Mouse (Mus musculus): ENCODE measurements around the gene Calcrl.
A peak's percentile ranks its signal among the peaks of the same experiment; 100 is the strongest.

The Calcrl gene

DNA sequence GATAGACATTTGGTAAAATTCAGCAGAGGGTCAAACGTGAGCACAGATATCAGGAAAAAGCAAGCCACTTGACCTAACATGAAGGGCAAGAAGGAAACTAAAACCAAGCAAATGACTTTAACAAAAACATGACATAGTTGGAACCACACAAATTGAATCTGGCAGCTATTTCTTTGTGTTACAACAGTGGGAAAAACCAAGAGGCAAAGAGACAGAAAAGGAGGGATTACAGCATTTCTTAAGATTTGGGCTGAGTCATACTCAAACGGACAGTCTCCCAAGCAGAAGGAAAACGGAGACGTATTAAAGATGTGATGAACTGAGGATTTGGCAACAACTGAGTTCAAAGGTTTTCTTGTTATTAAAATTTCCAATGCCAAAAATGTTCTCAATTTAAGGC lies 88.9 kb downstream of the Calcrl start:
- no peak for DNase-seq (ENCODE audit: low spot score in 2 of 2)

GRCm38 (mm10) chr2:84316185-84316805 lies 108.9 kb downstream of the Calcrl start:
- DNase-seq (ENCODE audit: low spot score in 2 of 2) = no peak

- DNase-seq (ENCODE audit: low spot score in 2 of 2) = no peak
Observed at GRCm38 (mm10) chr2:84296517-84296916, 128.7 kb downstream of the Calcrl start.

DNA sequence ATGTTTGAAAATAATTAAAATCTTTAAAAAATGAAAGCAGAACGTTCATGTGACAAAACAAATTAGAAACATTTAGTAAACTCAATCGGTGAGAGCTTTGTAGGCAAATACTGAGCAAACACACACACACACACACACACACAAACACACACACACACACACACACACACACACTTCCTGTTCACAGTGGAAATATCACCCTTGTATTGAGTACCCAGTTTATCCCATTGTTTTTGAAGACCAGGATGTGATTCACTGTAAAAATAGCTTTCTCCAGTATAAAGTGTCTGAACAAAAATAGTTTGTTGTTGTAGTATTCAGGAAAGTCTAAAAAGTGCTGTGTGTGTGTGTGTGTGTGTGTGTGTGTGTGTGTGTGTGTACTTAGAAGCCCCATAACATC lies 130.1 kb downstream of the Calcrl start:
- no peak for DNase-seq (ENCODE audit: low spot score in 2 of 2)

DNA sequence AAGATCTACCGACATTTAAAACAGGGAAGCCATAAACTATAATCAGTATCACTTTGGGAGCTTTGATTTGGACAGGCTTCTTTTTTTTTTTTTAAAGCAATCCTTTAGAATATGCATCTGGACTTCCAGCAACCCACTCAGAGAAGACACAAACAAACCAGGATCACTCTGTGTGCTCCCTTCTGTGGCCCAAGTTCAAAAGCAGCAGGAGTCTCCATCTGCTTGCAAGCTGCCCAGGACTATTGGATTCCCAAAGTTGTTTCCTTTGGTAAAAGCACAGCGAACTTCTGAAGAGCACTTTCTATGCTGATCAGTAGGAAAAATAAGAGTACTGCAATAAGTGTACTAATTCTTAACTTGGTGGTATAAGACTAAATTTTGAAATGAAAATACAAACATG lies 130.6 kb downstream of the Calcrl start:
- DNase-seq (ENCODE audit: low spot score in 2 of 2) = peak in 1 of 2 experiments; percentile 21

- no peak for DNase-seq (ENCODE audit: low spot score in 2 of 2)
Observed at GRCm38 (mm10) chr2:84292351-84293000, 132.7 kb downstream of the Calcrl start.

GRCm38 (mm10) chr2:84288940-84289557 lies 136.2 kb downstream of the Calcrl start:
- DNase-seq (ENCODE audit: low spot score in 2 of 2) = peak in 1 of 2 experiments; percentile 32

Data from right cerebral cortex, postnatal 10 days (tissue).